Mouse (Mus musculus) forebrain, embryonic 11.5 days (tissue): ENCODE data around the gene Mkrn3. TPM values are rescaled to one million over a fixed set of nuclear protein-coding genes. Genes with fewer than 3 reads are reported as not detected.

Experiments
- polyA plus RNA-seq: library from polyadenylated mRNA; unstranded; fragments of >200 nt; fragmentation: Nextera tagmentation; extraction: Ambion mirVana; gene quantifications from 2 replicates; pipeline ENCODE4 v1.2.1, GENCODE M21; 2014

Mkrn3 gene
- polyA plus RNA-seq, 1 experiment from 2014 or later, result 19.3 TPM

Other genes with a start within 250 kb of the Mkrn3 start
- 152 and 169 TPM in 2 replicates for gene Ndn, start 73.6 kb downstream of the Mkrn3 start, polyA plus RNA-seq
- 12.5 and 13.9 TPM in 2 replicates for gene Magel2, start 43.1 kb downstream of the Mkrn3 start, polyA plus RNA-seq
- 105 and 108 TPM in 2 replicates for gene Peg12, start 44.4 kb upstream of the Mkrn3 start, polyA plus RNA-seq